ENCODE assay signal across 16 mouse cellular contexts in the genomic region with DNA sequence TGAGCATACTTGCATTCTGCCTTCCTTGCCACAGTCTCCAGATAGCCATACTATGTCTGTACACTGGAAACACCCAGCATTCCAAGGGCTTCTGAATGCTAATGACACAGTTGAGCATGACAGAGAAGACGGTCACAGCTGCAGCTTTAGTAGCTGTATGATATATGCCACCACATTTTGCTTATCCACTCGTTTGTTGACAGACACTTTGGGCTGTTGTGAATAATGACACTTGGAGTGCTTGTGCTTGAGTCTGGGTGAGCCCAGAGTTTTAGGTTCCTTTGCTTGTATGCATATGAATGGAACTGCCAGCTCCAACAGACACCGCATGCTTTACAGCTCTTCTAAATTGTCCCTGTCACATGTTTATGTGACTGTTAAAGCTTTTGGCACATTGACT. TPM values are rescaled to one million over a fixed set of nuclear protein-coding genes. Genes with fewer than 3 reads are reported as not detected.
DNase-seq lines count a peak whose midpoint lies in the region; ATAC-seq and TF ChIP-seq lines count a peak whose summit lies in the region.
"Had no signal": no experiment of that assay in that cellular context is flagged by ENCODE, and none has a peak within 500 bp of the region (broad histone marks: within the 10 kb centered on the region; RNA-seq: fewer than 3 reads in every experiment).

No protein-coding gene starts in this region.

- H3K9ac ChIP-seq in heart, embryonic 12.5 days = no peak overlapping the region
- H3K9ac ChIP-seq in hindbrain, embryonic 11.5 days (ENCODE audit: low read depth, low read length) = no peak overlapping the region
- no peak overlapping the region for H3K9ac ChIP-seq in midbrain, embryonic 16.5 days (ENCODE audit: low read depth, low read length)
- H3K9ac ChIP-seq: heart, embryonic 15.5 days; liver, postnatal 0 days had no signal

- H3K4me3 ChIP-seq in heart, embryonic 12.5 days = no peak overlapping the region
- no peak overlapping the region for H3K4me3 ChIP-seq in hindbrain, embryonic 11.5 days (ENCODE audit: low read depth, low read length)
- no peak overlapping the region for H3K4me3 ChIP-seq in midbrain, embryonic 16.5 days (ENCODE audit: low read depth, low read length)
- H3K4me3 ChIP-seq: heart, embryonic 15.5 days; limb, embryonic 10.5 days had no signal

- TF ChIP-seq CTCF in brain, embryonic 14.5 days (IDR thresholded peaks at IDR 0.05; ENCODE audit: borderline replicate concordance, extremely low read depth, insufficient read depth, insufficient read length) = no peak

- no peak for DNase-seq in heart, postnatal 36 days
- DNase-seq in brain, embryonic 14.5 days (ENCODE audit: low read depth) = peak; percentile 84
- no peak for DNase-seq in hindbrain, embryonic 11.5 days (ENCODE audit: low spot score)
- no peak for DNase-seq in left cerebral cortex, adult 8-10 months (ENCODE audit: low spot score in 2 of 2)
- no peak for DNase-seq in spleen, adult 12 weeks (ENCODE audit: low spot score)
- DNase-seq in right cerebral cortex, postnatal 14 days = no peak
- DNase-seq: kidney, adult 8-10 months; layer of hippocampus, adult 9-11 months; liver, postnatal 0 days had no signal

- H3K4me2 ChIP-seq in heart, embryonic 12.5 days = peak overlapping the region; percentile 16; the same call in 1 of the 2 replicates
- no peak overlapping the region for H3K4me2 ChIP-seq in hindbrain, embryonic 11.5 days (replicated peaks; ENCODE audit: low read depth, low read length)
- H3K4me2 ChIP-seq in midbrain, embryonic 16.5 days (ENCODE audit: low read length) = no peak overlapping the region; the same call in 1 of the 2 replicates
- H3K4me2 ChIP-seq: heart, embryonic 15.5 days had no signal

- TF ChIP-seq POLR2A in brain, embryonic 14.5 days (IDR thresholded peaks at IDR 0.05; ENCODE audit: borderline replicate concordance, extremely low read depth, insufficient read depth, insufficient read length, poor library complexity, severe bottlenecking) = no peak

- H3K9me3 ChIP-seq in heart, embryonic 12.5 days (replicated peaks) = no peaks in the 10 kb centered on the region
- no peaks in the 10 kb centered on the region for H3K9me3 ChIP-seq in hindbrain, embryonic 11.5 days (ENCODE audit: control insufficient read depth, low read length)
- no peaks in the 10 kb centered on the region for H3K9me3 ChIP-seq in midbrain, embryonic 16.5 days (replicated peaks; ENCODE audit: control insufficient read depth, low read length, poor library complexity, severe bottlenecking)
- H3K9me3 ChIP-seq: heart, embryonic 15.5 days; limb, embryonic 10.5 days had no signal

- 50% methylated on average over 3 of the region's 3 CpGs for WGBS in heart, embryonic 12.5 days
- WGBS in hindbrain, embryonic 11.5 days = 30% methylated on average over 3 of the region's 3 CpGs
- 28% methylated on average over 3 of the region's 3 CpGs for WGBS in midbrain, embryonic 16.5 days

- no peaks in the 10 kb centered on the region for H3K27me3 ChIP-seq in heart, embryonic 12.5 days (replicated peaks)
- H3K27me3 ChIP-seq in hindbrain, embryonic 11.5 days (ENCODE audit: control insufficient read depth, insufficient read depth, low read length) = no peaks in the 10 kb centered on the region
- H3K27me3 ChIP-seq in midbrain, embryonic 16.5 days (ENCODE audit: control insufficient read depth, insufficient read depth, low read depth, low read length) = no peaks in the 10 kb centered on the region
- H3K27me3 ChIP-seq: heart, embryonic 15.5 days had no signal

- intact Hi-C loops in heart, postnatal 36 days (cut with DNase I) = no loop called here

- no peaks in the 10 kb centered on the region for H3K36me3 ChIP-seq in heart, embryonic 12.5 days
- no peaks in the 10 kb centered on the region for H3K36me3 ChIP-seq in hindbrain, embryonic 11.5 days (ENCODE audit: control insufficient read depth, insufficient read depth, low read length)
- no peaks in the 10 kb centered on the region for H3K36me3 ChIP-seq in midbrain, embryonic 16.5 days (ENCODE audit: control insufficient read depth, insufficient read depth, low read length)
- H3K36me3 ChIP-seq: heart, embryonic 15.5 days; limb, embryonic 10.5 days had no signal

- H3K27ac ChIP-seq in heart, embryonic 12.5 days (ENCODE audit: poor library complexity, severe bottlenecking) = no peak overlapping the region
- no peak overlapping the region for H3K27ac ChIP-seq in hindbrain, embryonic 11.5 days (ENCODE audit: low read depth, low read length)
- H3K27ac ChIP-seq in midbrain, embryonic 16.5 days (ENCODE audit: low read length) = peak overlapping the region; percentile 53
- H3K27ac ChIP-seq: heart, embryonic 15.5 days; limb, embryonic 10.5 days had no signal

- ATAC-seq in heart, embryonic 12.5 days (ENCODE audit: insufficient number of reproducible peaks, low FRiP score) = no peak
- ATAC-seq in hindbrain, embryonic 11.5 days (ENCODE audit: low FRiP score) = peak; percentile 19; the same call in 1 of the 2 replicates
- ATAC-seq in midbrain, embryonic 16.5 days = peak; percentile 78
- ATAC-seq: activated CD4-positive, CD25-positive, alpha-beta regulatory T cell, adult 4 months; liver, postnatal 0 days had no signal

- H3K4me1 ChIP-seq in heart, embryonic 12.5 days (replicated peaks) = peaks cover 10% of the 10 kb centered on the region
- H3K4me1 ChIP-seq in hindbrain, embryonic 11.5 days (replicated peaks; ENCODE audit: control insufficient read depth, insufficient read depth, low read length) = no peaks in the 10 kb centered on the region
- peaks cover 9% of the 10 kb centered on the region for H3K4me1 ChIP-seq in midbrain, embryonic 16.5 days (ENCODE audit: control insufficient read depth, insufficient read depth, low read length)
- H3K4me1 ChIP-seq: heart, embryonic 15.5 days had no signal

RNA-seq across cellular contexts. Expression of a gene that starts 29.5 kb away (rescaled TPM):
- 40.6 and 47.4 TPM in 2 replicates for polyA plus RNA-seq in heart, embryonic 12.5 days (2016; fragmentation: Nextera tagmentation; extraction: Ambion mirVana)
- 10 to 100 TPM; 10.9 to 16.0 TPM for total RNA-seq in heart, postnatal 36 days (2021)
- 15.0 and 22.6 TPM in 2 replicates for polyA plus RNA-seq in brain, embryonic 14.5 days (2012; rRNA removed)
- 49.1 and 49.6 TPM in 2 replicates for polyA plus RNA-seq in hindbrain, embryonic 11.5 days (2014; fragmentation: Nextera tagmentation; extraction: Ambion mirVana)
- 13.4 and 13.8 TPM in 2 replicates for polyA plus RNA-seq in midbrain, embryonic 16.5 days (2015; fragmentation: Nextera tagmentation; extraction: Ambion mirVana)
- 10 to 100 TPM in 1 of 4 experiments, 1 to 10 TPM in 3; 6.7 to 12.9 (median 8.7) TPM for total RNA-seq in left cerebral cortex, adult 8-10 months (2022)
- total RNA-seq: megakaryocyte-erythroid progenitor cell, adult 5-6 weeks; MEL had no signal
- polyA plus RNA-seq: activated CD4-positive, CD25-positive, alpha-beta regulatory T cell, adult 4 months had no signal
